ENCODE assay signal across 9 mouse cellular contexts in the genomic region with DNA sequence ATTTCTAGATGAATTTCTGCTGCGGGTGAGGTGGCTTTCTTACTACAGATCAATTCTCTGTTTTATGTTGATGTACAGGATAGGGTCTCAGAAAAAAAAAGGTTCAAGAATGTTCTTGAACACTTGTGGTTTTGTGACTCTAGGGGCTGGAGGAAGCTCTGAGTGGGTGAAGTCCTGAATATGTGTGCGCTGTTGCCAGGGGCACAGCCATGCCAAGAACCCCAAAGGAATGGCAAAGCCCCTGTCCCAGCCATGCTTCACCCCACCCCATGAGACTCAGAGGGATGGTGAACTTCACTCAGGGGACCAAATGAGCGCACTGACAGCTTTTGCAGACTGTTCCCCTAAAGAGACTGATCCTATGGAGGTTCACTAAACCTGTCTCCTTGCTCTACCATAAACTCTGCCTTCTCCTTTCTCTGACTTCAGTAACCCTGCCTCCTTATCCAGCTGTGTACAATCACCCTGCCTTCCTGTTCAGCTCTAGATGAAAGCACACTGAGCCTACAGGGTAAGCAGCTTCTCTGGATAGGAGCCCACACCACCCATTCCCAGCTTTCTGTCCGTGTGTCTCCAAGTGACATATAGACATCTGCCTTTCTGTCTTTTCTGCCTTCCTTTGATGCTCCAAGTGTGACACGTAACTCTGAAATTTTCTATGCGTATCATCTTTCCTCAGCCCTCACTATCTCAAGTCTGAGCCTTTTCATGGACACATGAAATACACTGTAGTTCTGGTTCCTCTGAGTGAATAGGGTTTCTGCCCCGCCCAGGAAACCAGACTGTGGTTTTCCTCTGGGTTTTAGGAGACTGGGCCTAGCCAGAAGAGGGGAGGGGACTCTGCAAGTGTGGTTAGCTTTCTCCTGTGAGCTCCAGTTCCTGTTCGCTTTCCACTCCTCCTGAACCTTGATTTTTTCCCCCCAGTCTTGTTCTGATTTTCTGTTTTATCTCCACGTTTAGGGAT.
DNase-seq lines count a peak whose midpoint lies in the region; ATAC-seq and TF ChIP-seq lines count a peak whose summit lies in the region.
"Had no signal": no experiment of that assay in that cellular context is flagged by ENCODE, and none has a peak within 500 bp of the region (broad histone marks: within the 10 kb centered on the region; RNA-seq: fewer than 3 reads in every experiment).

No protein-coding gene starts in this region.

- H3K36me3 ChIP-seq in kidney, postnatal 0 days (ENCODE audit: insufficient read depth, low read length) = no peaks in the 10 kb centered on the region
- no peaks in the 10 kb centered on the region for H3K36me3 ChIP-seq in midbrain, embryonic 14.5 days (ENCODE audit: control insufficient read depth, insufficient read depth, low read length)
- H3K36me3 ChIP-seq: lung, embryonic 15.5 days had no signal

- H3K27ac ChIP-seq in kidney, postnatal 0 days = no peak overlapping the region; the same call in 1 of the 2 replicates
- peak overlapping the region; percentile 16; the same call in 1 of the 2 replicates for H3K27ac ChIP-seq in bone marrow, adult 2 months (ENCODE audit: control insufficient read depth, insufficient read depth, low read depth, low read length, poor library complexity)
- no peak overlapping the region for H3K27ac ChIP-seq in midbrain, embryonic 14.5 days (replicated peaks; ENCODE audit: low read depth, low read length)
- H3K27ac ChIP-seq: lung, embryonic 15.5 days had no signal

- no peak for TF ChIP-seq POLR2A in bone marrow, adult 2 months (IDR thresholded peaks at IDR 0.05; ENCODE audit: borderline replicate concordance, control insufficient read depth, low read depth, low read length)

- H3K27me3 ChIP-seq in kidney, postnatal 0 days (ENCODE audit: insufficient read depth, low read length) = no peaks in the 10 kb centered on the region
- H3K27me3 ChIP-seq in midbrain, embryonic 14.5 days (ENCODE audit: control insufficient read depth, insufficient read depth, low read length) = no peaks in the 10 kb centered on the region
- H3K27me3 ChIP-seq: lung, embryonic 15.5 days had no signal

- no peaks in the 10 kb centered on the region for H3K9me3 ChIP-seq in kidney, postnatal 0 days (replicated peaks; ENCODE audit: low read length)
- 0 out of 2 replicates have a peak, but pooled peaks cover 4% of the 10 kb centered on the region for H3K9me3 ChIP-seq in midbrain, embryonic 14.5 days (ENCODE audit: control insufficient read depth, low read length)
- H3K9me3 ChIP-seq: lung, embryonic 15.5 days had no signal

- WGBS in kidney, postnatal 0 days = 67% methylated on average over 9 of the region's 9 CpGs
- WGBS in bone marrow, adult 2 months = 3% methylated on average over 9 of the region's 9 CpGs
- WGBS in midbrain, embryonic 14.5 days = 89% methylated on average over 9 of the region's 9 CpGs

- no peak for ATAC-seq in kidney, postnatal 0 days (replicated peaks; ENCODE audit: low FRiP score, low read depth)
- ATAC-seq in midbrain, embryonic 14.5 days (ENCODE audit: low FRiP score, low TSS enrichment) = no peak

- H3K4me3 ChIP-seq in kidney, postnatal 0 days (replicated peaks; ENCODE audit: low read depth, low read length) = no peak overlapping the region
- no peak overlapping the region for H3K4me3 ChIP-seq in bone marrow, adult 2 months (replicated peaks; ENCODE audit: control insufficient read depth, low read depth, low read length)
- H3K4me3 ChIP-seq in midbrain, embryonic 14.5 days (replicated peaks; ENCODE audit: low read depth, low read length) = no peak overlapping the region
- H3K4me3 ChIP-seq: lung, embryonic 15.5 days had no signal

- H3K4me2 ChIP-seq in kidney, postnatal 0 days (ENCODE audit: low read length) = no peak overlapping the region
- H3K4me2 ChIP-seq in midbrain, embryonic 14.5 days (ENCODE audit: low read length) = no peak overlapping the region
- H3K4me2 ChIP-seq: lung, embryonic 15.5 days had no signal

- H3K9ac ChIP-seq in kidney, postnatal 0 days (ENCODE audit: low read depth, low read length) = no peak overlapping the region
- H3K9ac ChIP-seq in midbrain, embryonic 14.5 days (replicated peaks; ENCODE audit: low read length) = no peak overlapping the region
- H3K9ac ChIP-seq: lung, embryonic 15.5 days had no signal

- DNase-seq in kidney, postnatal 0 days (ENCODE audit: low spot score) = peak; percentile 77
- no peak for DNase-seq in kidney, adult 11 months
- DNase-seq in kidney, postnatal 25 days = peak; percentile 35 to 53
- DNase-seq in skeletal muscle tissue, adult 2 months (ENCODE audit: low read depth, low spot score) = peak; percentile 52
- no peak for DNase-seq in frontal cortex, postnatal 10 days (ENCODE audit: low spot score in 2 of 2)
- DNase-seq in midbrain, embryonic 14.5 days = no peak
- DNase-seq in retina, postnatal 1 day = no peak

- no peak for TF ChIP-seq CTCF in kidney, postnatal 0 days (IDR thresholded peaks at IDR 0.05; ENCODE audit: low read depth)
- no peak for TF ChIP-seq CTCF in bone marrow, adult 2 months (IDR thresholded peaks at IDR 0.05; ENCODE audit: control insufficient read depth, insufficient read depth, low read length)

- peaks cover 7% of the 10 kb centered on the region; the same call in 1 of the 2 replicates for H3K4me1 ChIP-seq in kidney, postnatal 0 days (replicated peaks; ENCODE audit: insufficient read depth, low read length)
- peaks cover 5% of the 10 kb centered on the region; the same call in 1 of the 2 replicates for H3K4me1 ChIP-seq in bone marrow, adult 2 months (ENCODE audit: control insufficient read depth, insufficient read depth, low read length)
- no peaks in the 10 kb centered on the region for H3K4me1 ChIP-seq in midbrain, embryonic 14.5 days (ENCODE audit: control insufficient read depth, insufficient read depth, low read length)

Comparison
In these comparisons a context has a peak if more than half of its experiments do, and no peak if none do; other contexts are left out.
1. DNase-seq: peak in kidney, postnatal 0 days (single experiment), kidney, postnatal 25 days (2 of 2) and skeletal muscle tissue, adult 2 months (single experiment); none in kidney, adult 11 months (single experiment), frontal cortex, postnatal 10 days (0 of 2), midbrain, embryonic 14.5 days (single experiment) and retina, postnatal 1 day (single experiment).